Mouse (Mus musculus) intestine, embryonic 16.5 days (tissue): ENCODE data around the gene Gm7978. TPM values are rescaled to one million over a fixed set of nuclear protein-coding genes. Genes with fewer than 3 reads are reported as not detected.
"Not testable (repeated sequence)": the region's sequence is repeated elsewhere in the genome, so short reads cannot be mapped to it uniquely, and the experiment has no call there.

Experiments
- ATAC-seq: fragments of 200-750 bp; cut with Nextera tagmentation; 2 replicates; pipeline ENCODE4 v1.8.0; 2017; ENCODE audit warnings: moderate TSS enrichment, moderate library complexity
- H3K27ac ChIP-seq: fragments of 300-500 bp; sonication (generic); 2 replicates; pipeline ENCODE4 v1.5.1; 2014; ENCODE audit warnings: mild to moderate bottlenecking, low read length
- H3K27me3 ChIP-seq: fragments of 300-500 bp; sonication (generic); replicated peaks from 2 replicates; pipeline ENCODE4 v1.6.1; 2014; ENCODE audit warnings: low read length, control low read depth, mixed read lengths; ENCODE audit not compliant: control insufficient read depth, insufficient read depth
- H3K36me3 ChIP-seq: fragments of 300-500 bp; sonication (generic); 2 replicates; pipeline ENCODE4 v1.6.1; 2014; ENCODE audit warnings: low read length, control low read depth; ENCODE audit not compliant: control insufficient read depth, insufficient read depth
- H3K4me1 ChIP-seq: fragments of 300-500 bp; sonication (generic); 2 replicates; pipeline ENCODE4 v1.6.1; 2014; ENCODE audit warnings: low read length, control low read depth, mixed read lengths; ENCODE audit not compliant: control insufficient read depth, insufficient read depth
- H3K4me2 ChIP-seq: fragments of 300-500 bp; sonication (generic); 2 replicates; pipeline ENCODE4 v1.6.1; 2014; ENCODE audit warnings: low read depth, low read length, control low read depth
- H3K4me3 ChIP-seq: fragments of 300-500 bp; sonication (generic); 2 replicates; pipeline ENCODE4 v1.5.1; 2014; ENCODE audit warnings: mild to moderate bottlenecking, low read length
- H3K9ac ChIP-seq: fragments of 300-500 bp; sonication (generic); 2 replicates; pipeline ENCODE4 v1.6.1; 2014; ENCODE audit warnings: low read depth, low read length
- H3K9me3 ChIP-seq: fragments of 300-500 bp; sonication (generic); 2 replicates; pipeline ENCODE4 v1.6.1; 2016; ENCODE audit warnings: low read length, control low read depth; ENCODE audit not compliant: control insufficient read depth
- WGBS: fragments of 180-500 bp; shearing (Covaris S2); extraction: QIAGEN DNeasy Blood & Tissue Kit; methylation state at CpG from one replicate; pipeline ENCODE4 v1.1.7; 2014; 5-methylcytosine and 5-hydroxymethylcytosine counted together
- polyA plus RNA-seq: library from polyadenylated mRNA; unstranded; fragments of >200 nt; fragmentation: Nextera tagmentation; extraction: Ambion mirVana; gene quantifications from 2 replicates; pipeline ENCODE4 v1.2.1, GENCODE M21; 2015

The Gm7978 gene
- polyA plus RNA-seq, result not detected in 2 replicates

DNA sequence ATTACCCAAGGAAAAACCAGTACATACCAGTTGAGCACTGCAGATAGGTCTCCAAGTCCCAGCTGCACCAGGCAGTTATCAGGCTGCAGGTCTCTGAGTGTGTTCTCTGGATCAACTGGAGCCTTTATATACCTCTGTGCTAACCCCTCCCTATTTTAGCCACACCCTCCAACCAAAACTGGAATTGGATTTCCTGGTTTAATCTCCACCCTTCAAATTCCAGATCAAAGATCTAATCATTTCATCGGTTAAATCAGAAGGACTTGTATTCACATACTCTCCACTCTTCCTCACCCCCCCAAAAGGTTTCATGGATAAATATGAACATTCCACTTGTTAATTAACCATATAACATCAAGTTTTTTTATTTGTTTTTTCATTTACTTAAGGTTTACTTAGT, at the start of gene Gm7978:
Gene Gm7978, minus strand, starts transcription at position 101 of the 400 bp plus-strand sequence.
- H3K36me3 ChIP-seq, H3K4me3 ChIP-seq, ATAC-seq, H3K27me3 ChIP-seq, H3K9ac ChIP-seq, H3K4me2 ChIP-seq, H3K4me1 ChIP-seq, H3K27ac ChIP-seq, H3K9me3 ChIP-seq: not testable (repeated sequence)
- no CpG with 5 or more reads among the region's 1 CpGs for WGBS

DNA sequence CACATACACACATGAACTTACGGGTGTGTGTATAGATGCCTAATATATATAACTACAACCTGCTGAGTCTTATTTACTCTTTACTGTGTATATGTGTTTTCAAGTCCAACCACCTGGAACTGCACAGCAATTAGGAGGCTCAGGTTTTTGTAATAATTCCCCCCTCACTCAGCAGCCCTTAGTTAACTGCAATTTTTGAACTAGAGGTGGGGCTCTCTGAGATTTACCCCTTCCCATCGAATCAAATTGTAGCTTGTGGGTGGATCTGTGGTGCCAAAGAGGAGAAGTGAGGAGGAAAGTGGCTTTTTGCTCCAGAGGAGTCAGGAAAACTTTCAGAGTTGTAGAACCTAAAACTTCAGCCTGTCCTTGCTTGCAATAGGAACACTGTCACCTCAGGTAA, 39.7 kb upstream of the Gm7978 start, which contains the start of gene E330014E10Rik:
Gene E330014E10Rik, plus strand, starts transcription at position 301 of the 400 bp plus-strand sequence.
- H3K9ac ChIP-seq, H3K36me3 ChIP-seq, H3K4me3 ChIP-seq, H3K4me1 ChIP-seq, H3K27me3 ChIP-seq, H3K27ac ChIP-seq, H3K4me2 ChIP-seq, ATAC-seq, H3K9me3 ChIP-seq: not testable (repeated sequence)
- WGBS, result no CpG with 5 or more reads among the region's 2 CpGs

DNA sequence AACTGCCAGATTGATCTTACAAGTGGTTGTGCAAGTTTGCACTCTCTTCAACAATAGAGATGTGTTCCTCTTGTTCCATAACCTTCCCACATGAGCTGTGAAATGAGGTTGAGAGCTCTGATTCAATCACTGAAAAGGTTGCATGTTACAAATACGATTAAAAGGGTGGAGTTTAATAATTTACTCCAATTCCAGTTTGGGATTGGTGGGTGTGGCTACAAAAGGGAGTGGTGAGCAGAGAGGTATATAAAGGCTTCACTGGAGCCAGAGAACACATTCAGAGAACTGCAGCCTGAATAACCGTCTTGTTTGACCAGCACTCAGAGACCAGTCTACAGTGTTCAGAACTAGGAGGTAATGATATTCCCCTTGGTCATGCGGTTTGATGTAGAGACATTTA, 5.7 kb upstream of the Gm7978 start, which contains the start of gene Gm7982:
Gene Gm7982, plus strand, starts transcription at position 301 of the 400 bp plus-strand sequence.
- not testable (repeated sequence) for H3K4me2 ChIP-seq, ATAC-seq, H3K36me3 ChIP-seq, H3K4me3 ChIP-seq, H3K4me1 ChIP-seq, H3K9me3 ChIP-seq, H3K27me3 ChIP-seq, H3K9ac ChIP-seq, H3K27ac ChIP-seq
- no CpG with 5 or more reads among the region's 3 CpGs for WGBS

Other genes starting within 250 kb of the Gm7978 start
- not detected in 2 replicates for gene Gm3286, start 225.4 kb downstream of the Gm7978 start, polyA plus RNA-seq
- not detected in 2 replicates for gene Gm7971, start 141.3 kb downstream of the Gm7978 start, polyA plus RNA-seq
- gene Gm7982, start 5.8 kb upstream of the Gm7978 start, polyA plus RNA-seq, result not detected in 2 replicates
- not detected in 2 replicates for gene E330014E10Rik, start 39.8 kb upstream of the Gm7978 start, polyA plus RNA-seq
- gene Cxcl13, start 220.8 kb upstream of the Gm7978 start, polyA plus RNA-seq, result 72.3 and 75.4 TPM in 2 replicates